Mouse (Mus musculus): ENCODE results near the gene Chmp6. TPM values are rescaled to one million over a fixed set of nuclear protein-coding genes. Genes with fewer than 3 reads are reported as not detected.

Gene Chmp6
- 101 and 109 TPM in 2 replicates for polyA plus RNA-seq (2014; fragmentation: Nextera tagmentation; extraction: Ambion mirVana)

GRCm38 (mm10) chr11:119913291-119913934 lies at the start of gene Chmp6:
Chmp6 (plus strand) TSS chr11:119913441.
- Histone ChIP-seq H3K27ac (replicated peaks; ENCODE audit: low read depth, low read length) (peak within 1 kb of the TSS; percentile 71), H3K9ac (ENCODE audit: low read length) (peak within 1 kb of the TSS; percentile 95), H3K9me3 (ENCODE audit: control insufficient read depth, low read length) (no peaks in the 10 kb centered on the region), H3K4me1 (ENCODE audit: control insufficient read depth, insufficient read depth, low read length) (peaks cover 25% of the 10 kb centered on the region), H3K27me3 (ENCODE audit: control insufficient read depth, insufficient read depth, low read length) (no peaks in the 10 kb centered on the region), H3K4me3 (ENCODE audit: low read depth, low read length) (peak within 1 kb of the TSS; percentile 97), H3K4me2 (ENCODE audit: low read depth, severe bottlenecking) (peak within 1 kb of the TSS; percentile 91), H3K36me3 (ENCODE audit: control insufficient read depth, insufficient read depth, low read length) (peaks cover 9% of the 10 kb centered on the region)
- peak; percentile 90 for DNase-seq (ENCODE audit: low spot score)
- ATAC-seq (ENCODE audit: insufficient number of reproducible peaks, low FRiP score, low TSS enrichment, low read depth) = peak; percentile 66
- WGBS = under 1% methylated on average over 48 of the region's 48 CpGs

- Histone ChIP-seq H3K4me1 (ENCODE audit: control insufficient read depth, insufficient read depth, low read length) (peaks cover 10% of the 10 kb centered on the region; the same call in 1 of the 2 replicates), H3K27me3 (ENCODE audit: control insufficient read depth, insufficient read depth, low read length) (no peaks in the 10 kb centered on the region), H3K4me2 (ENCODE audit: low read depth, severe bottlenecking) (no peak overlapping the region), H3K36me3 (ENCODE audit: control insufficient read depth, insufficient read depth, low read length) (peaks cover 10% of the 10 kb centered on the region; the same call in 1 of the 2 replicates), H3K9ac (ENCODE audit: low read length) (no peak overlapping the region), H3K4me3 (ENCODE audit: low read depth, low read length) (no peak overlapping the region), H3K9me3 (ENCODE audit: control insufficient read depth, low read length) (no peaks in the 10 kb centered on the region), H3K27ac (replicated peaks; ENCODE audit: low read depth, low read length) (no peak overlapping the region)
- 80% methylated on average over 6 of the region's 6 CpGs for WGBS
- DNase-seq (ENCODE audit: low spot score) = no peak
- no peak for ATAC-seq (ENCODE audit: insufficient number of reproducible peaks, low FRiP score, low TSS enrichment, low read depth)
These were observed 46.4 kb upstream of the Chmp6 start for GRCm38 (mm10) chr11:119866837-119867236.

GRCm38 (mm10) chr11:119868138-119868537 lies 45.1 kb upstream of the Chmp6 start:
- Histone ChIP-seq H3K9me3 (ENCODE audit: control insufficient read depth, low read length) (no peaks in the 10 kb centered on the region), H3K4me1 (ENCODE audit: control insufficient read depth, insufficient read depth, low read length) (peaks cover 10% of the 10 kb centered on the region; the same call in 1 of the 2 replicates), H3K9ac (ENCODE audit: low read length) (no peak overlapping the region), H3K4me2 (ENCODE audit: low read depth, severe bottlenecking) (no peak overlapping the region), H3K27ac (replicated peaks; ENCODE audit: low read depth, low read length) (no peak overlapping the region), H3K27me3 (ENCODE audit: control insufficient read depth, insufficient read depth, low read length) (no peaks in the 10 kb centered on the region), H3K4me3 (ENCODE audit: low read depth, low read length) (no peak overlapping the region), H3K36me3 (ENCODE audit: control insufficient read depth, insufficient read depth, low read length) (peaks cover 14% of the 10 kb centered on the region; the same call in 1 of the 2 replicates)
- ATAC-seq (ENCODE audit: insufficient number of reproducible peaks, low FRiP score, low TSS enrichment, low read depth) (no peak), DNase-seq (ENCODE audit: low spot score) (no peak)
- WGBS = 85% methylated on average over 3 of the region's 3 CpGs

GRCm38 (mm10) chr11:119868556-119868955 lies 44.7 kb upstream of the Chmp6 start:
- WGBS = 84% methylated on average over 4 of the region's 4 CpGs
- no peak for DNase-seq (ENCODE audit: low spot score)

GRCm38 (mm10) chr11:119871141-119871540 lies 42.1 kb upstream of the Chmp6 start:
- Histone ChIP-seq H3K36me3 (ENCODE audit: control insufficient read depth, insufficient read depth, low read length) (peaks cover 24% of the 10 kb centered on the region), H3K27me3 (ENCODE audit: control insufficient read depth, insufficient read depth, low read length) (no peaks in the 10 kb centered on the region), H3K9me3 (ENCODE audit: control insufficient read depth, low read length) (no peaks in the 10 kb centered on the region), H3K27ac (replicated peaks; ENCODE audit: low read depth, low read length) (no peak overlapping the region), H3K9ac (ENCODE audit: low read length) (no peak overlapping the region), H3K4me1 (ENCODE audit: control insufficient read depth, insufficient read depth, low read length) (peaks cover 3% of the 10 kb centered on the region; the same call in 1 of the 2 replicates), H3K4me2 (ENCODE audit: low read depth, severe bottlenecking) (no peak overlapping the region), H3K4me3 (ENCODE audit: low read depth, low read length) (no peak overlapping the region)
- DNase-seq (ENCODE audit: low spot score) (no peak), ATAC-seq (ENCODE audit: insufficient number of reproducible peaks, low FRiP score, low TSS enrichment, low read depth) (no peak)
- WGBS = 91% methylated on average over 7 of the region's 7 CpGs

More at GRCm38 (mm10) chr11:119868556-119868955, 44.7 kb upstream of the Chmp6 start:
- H3K9ac ChIP-seq (ENCODE audit: low read length) = no peak overlapping the region
- H3K9me3 ChIP-seq (ENCODE audit: control insufficient read depth, low read length) = no peaks in the 10 kb centered on the region
- no peak for ATAC-seq (ENCODE audit: insufficient number of reproducible peaks, low FRiP score, low TSS enrichment, low read depth)
- no peak overlapping the region for H3K4me2 ChIP-seq (ENCODE audit: low read depth, severe bottlenecking)
- H3K4me1 ChIP-seq (ENCODE audit: control insufficient read depth, insufficient read depth, low read length) = peaks cover 7% of the 10 kb centered on the region; the same call in 1 of the 2 replicates
- H3K27ac ChIP-seq (replicated peaks; ENCODE audit: low read depth, low read length) = no peak overlapping the region
- no peaks in the 10 kb centered on the region for H3K27me3 ChIP-seq (ENCODE audit: control insufficient read depth, insufficient read depth, low read length)
- H3K36me3 ChIP-seq (ENCODE audit: control insufficient read depth, insufficient read depth, low read length) = peaks cover 14% of the 10 kb centered on the region; the same call in 1 of the 2 replicates
- H3K4me3 ChIP-seq (ENCODE audit: low read depth, low read length) = no peak overlapping the region

- ATAC-seq (ENCODE audit: insufficient number of reproducible peaks, low FRiP score, low TSS enrichment, low read depth) (no peak), DNase-seq (ENCODE audit: low spot score) (no peak)
- H3K4me2 ChIP-seq (ENCODE audit: low read depth, severe bottlenecking) = no peak overlapping the region
- H3K36me3 ChIP-seq (ENCODE audit: control insufficient read depth, insufficient read depth, low read length) = peaks cover 24% of the 10 kb centered on the region
- no peaks in the 10 kb centered on the region for H3K27me3 ChIP-seq (ENCODE audit: control insufficient read depth, insufficient read depth, low read length)
- H3K9ac ChIP-seq (ENCODE audit: low read length) = no peak overlapping the region
- H3K4me1 ChIP-seq (ENCODE audit: control insufficient read depth, insufficient read depth, low read length) = peaks cover 3% of the 10 kb centered on the region; the same call in 1 of the 2 replicates
- no peak overlapping the region for H3K27ac ChIP-seq (replicated peaks; ENCODE audit: low read depth, low read length)
- H3K4me3 ChIP-seq (ENCODE audit: low read depth, low read length) = no peak overlapping the region
- 90% methylated on average over 4 of the region's 4 CpGs for WGBS
- no peaks in the 10 kb centered on the region for H3K9me3 ChIP-seq (ENCODE audit: control insufficient read depth, low read length)
These were observed 39.6 kb upstream of the Chmp6 start for GRCm38 (mm10) chr11:119873643-119874042.

- Histone ChIP-seq H3K9me3 (ENCODE audit: control insufficient read depth, low read length) (no peaks in the 10 kb centered on the region), H3K4me3 (ENCODE audit: low read depth, low read length) (no peak overlapping the region), H3K27ac (replicated peaks; ENCODE audit: low read depth, low read length) (no peak overlapping the region), H3K4me2 (ENCODE audit: low read depth, severe bottlenecking) (no peak overlapping the region), H3K36me3 (ENCODE audit: control insufficient read depth, insufficient read depth, low read length) (peaks cover 23% of the 10 kb centered on the region), H3K9ac (ENCODE audit: low read length) (no peak overlapping the region), H3K27me3 (ENCODE audit: control insufficient read depth, insufficient read depth, low read length) (no peaks in the 10 kb centered on the region), H3K4me1 (ENCODE audit: control insufficient read depth, insufficient read depth, low read length) (peaks cover 3% of the 10 kb centered on the region; the same call in 1 of the 2 replicates)
- WGBS = 92% methylated on average over 1 of the region's 1 CpGs
- DNase-seq (ENCODE audit: low spot score) (no peak), ATAC-seq (ENCODE audit: insufficient number of reproducible peaks, low FRiP score, low TSS enrichment, low read depth) (no peak)
These were observed 38.4 kb upstream of the Chmp6 start for GRCm38 (mm10) chr11:119874841-119875240.

- Histone ChIP-seq H3K9me3 (ENCODE audit: control insufficient read depth, low read length) (no peaks in the 10 kb centered on the region), H3K36me3 (ENCODE audit: control insufficient read depth, insufficient read depth, low read length) (peaks cover 19% of the 10 kb centered on the region), H3K4me1 (ENCODE audit: control insufficient read depth, insufficient read depth, low read length) (no peaks in the 10 kb centered on the region), H3K9ac (ENCODE audit: low read length) (no peak overlapping the region), H3K27me3 (ENCODE audit: control insufficient read depth, insufficient read depth, low read length) (no peaks in the 10 kb centered on the region), H3K4me3 (ENCODE audit: low read depth, low read length) (no peak overlapping the region), H3K4me2 (ENCODE audit: low read depth, severe bottlenecking) (no peak overlapping the region), H3K27ac (replicated peaks; ENCODE audit: low read depth, low read length) (no peak overlapping the region)
- DNase-seq (ENCODE audit: low spot score) = no peak
- WGBS = 86% methylated on average over 9 of the region's 9 CpGs
- ATAC-seq (ENCODE audit: insufficient number of reproducible peaks, low FRiP score, low TSS enrichment, low read depth) = no peak
These were observed 37.6 kb upstream of the Chmp6 start for GRCm38 (mm10) chr11:119875685-119876084.
